Mouse (Mus musculus) testis, adult 2 months (tissue): Measurements from ENCODE around the gene Ccdc144b.

ENCODE experiments used
- CTCF ChIP-seq: fragments of 200-500 bp; IDR thresholded peaks from 2 replicates; pipeline ENCODE4 v1.5.1; 2012; ENCODE audit warnings: low read depth, mild to moderate bottlenecking, inconsistent platforms, low read length, moderate library complexity; ENCODE audit not compliant: control insufficient read depth, insufficient read depth, insufficient replicate concordance
- POLR2A ChIP-seq: fragments of 200-500 bp; IDR thresholded peaks from 2 replicates; pipeline ENCODE4 v1.6.1; 2012; ENCODE audit warnings: low read depth, mild to moderate bottlenecking, inconsistent platforms, low read length, moderate library complexity; ENCODE audit not compliant: control insufficient read depth

GRCm38 (mm10) chr3:35962967-35963366 lies 90.4 kb downstream of the Ccdc144b start:
- TF ChIP-seq CTCF (no peak), POLR2A (no peak)
